Mouse (Mus musculus) embryo, embryonic 11 days (tissue): Measurements from ENCODE around the gene Nr5a1.
A peak's percentile ranks its signal among the peaks of the same experiment; 100 is the strongest.

Experiments used
- DNase-seq: peaks from one replicate; pipeline ENCODE4 v3.0.0-alpha.2; 2015

The Nr5a1 gene

GRCm38 (mm10) chr2:38704336-38704735 lies 10.0 kb downstream of the Nr5a1 start:
- DNase-seq: no peak

DNA sequence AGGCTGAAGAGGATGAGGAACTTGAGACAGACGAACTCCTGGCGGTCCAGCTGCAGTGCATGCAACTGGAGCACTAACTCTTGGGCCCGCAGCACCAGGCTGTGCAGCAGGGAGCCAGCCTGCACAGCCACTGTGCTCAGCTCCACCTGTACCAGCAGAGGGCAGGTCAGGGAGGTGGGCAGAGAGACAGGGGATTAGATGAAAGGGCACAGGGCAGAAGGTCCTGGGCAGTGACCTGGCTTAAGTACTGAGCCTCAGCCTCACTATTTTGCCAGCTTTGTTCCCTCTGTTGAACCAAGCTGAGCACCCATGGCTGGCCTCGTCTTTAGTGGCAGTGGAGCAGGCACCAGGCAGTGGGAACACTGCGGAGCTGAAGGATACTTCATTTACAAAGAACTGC lies 14.2 kb downstream of the Nr5a1 start:
- DNase-seq: no peak

DNA sequence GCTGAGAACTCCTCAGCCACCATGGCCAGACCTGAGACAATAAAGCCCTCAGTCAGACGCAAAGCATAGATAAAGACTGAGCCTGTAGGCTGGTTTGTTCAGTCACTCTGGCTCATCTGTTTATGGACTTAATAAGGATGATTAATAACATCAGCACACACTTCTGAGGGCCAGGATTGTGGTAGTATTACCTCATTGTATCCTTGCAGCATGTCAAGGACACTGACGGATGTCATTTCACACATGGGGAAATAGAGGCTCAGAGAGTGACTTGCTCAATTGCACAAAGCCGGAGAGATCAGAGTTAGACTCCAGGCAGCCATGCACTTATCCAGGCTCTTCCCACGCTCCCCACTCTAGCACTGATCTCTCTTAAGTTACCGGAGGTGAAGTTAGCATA lies 15.7 kb downstream of the Nr5a1 start:
- no peak for DNase-seq

- peak; percentile 61 for DNase-seq
Observed at GRCm38 (mm10) chr2:38697128-38698120, 16.9 kb downstream of the Nr5a1 start.

GRCm38 (mm10) chr2:38695770-38696169 lies 18.6 kb downstream of the Nr5a1 start:
- DNase-seq: no peak

DNA sequence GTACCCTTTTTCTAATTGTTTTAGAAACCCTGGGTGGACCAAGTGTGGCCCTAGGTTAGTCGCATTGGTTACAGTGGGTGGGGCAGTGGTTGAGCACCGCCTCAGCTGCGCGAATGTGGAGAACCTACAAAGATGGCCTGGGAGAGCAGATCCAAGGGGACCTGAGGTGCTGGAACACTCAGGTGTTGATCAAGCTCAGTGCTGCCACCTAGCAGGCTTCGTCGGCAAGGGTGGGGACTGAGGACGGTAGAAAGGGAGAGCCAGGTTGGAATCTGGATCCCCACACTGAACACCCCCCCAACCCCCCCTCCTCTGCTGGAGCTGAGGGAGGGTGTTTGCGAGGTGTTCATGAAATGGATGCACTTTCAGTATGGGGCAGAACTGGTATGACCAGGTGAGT lies 22.8 kb downstream of the Nr5a1 start:
- peak; percentile 66 for DNase-seq

- DNase-seq: no peak
Observed at GRCm38 (mm10) chr2:38689881-38690280, 24.5 kb downstream of the Nr5a1 start.

- peak; percentile 89 for DNase-seq
Observed at GRCm38 (mm10) chr2:38688791-38689520, 25.4 kb downstream of the Nr5a1 start.

DNA sequence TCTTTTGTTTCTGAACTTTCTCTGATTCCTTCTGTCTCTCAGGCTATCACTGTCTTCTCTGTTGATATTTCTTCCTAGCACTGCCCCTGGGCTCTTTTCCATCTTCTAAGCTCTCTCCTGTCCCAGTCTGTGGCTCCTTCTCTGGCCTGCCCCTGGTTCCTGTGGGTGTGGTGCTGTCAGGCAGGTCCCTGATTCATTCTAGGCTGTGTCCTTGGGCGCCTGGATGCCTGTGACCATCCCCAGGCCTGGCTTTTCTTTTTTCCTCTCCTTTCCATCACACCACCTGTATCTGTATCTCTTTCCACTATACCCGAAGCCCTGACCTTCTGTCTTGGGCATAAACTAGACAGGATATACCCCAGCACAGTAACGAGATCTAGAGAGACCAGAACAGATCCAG lies 28.6 kb downstream of the Nr5a1 start:
- no peak for DNase-seq

DNA sequence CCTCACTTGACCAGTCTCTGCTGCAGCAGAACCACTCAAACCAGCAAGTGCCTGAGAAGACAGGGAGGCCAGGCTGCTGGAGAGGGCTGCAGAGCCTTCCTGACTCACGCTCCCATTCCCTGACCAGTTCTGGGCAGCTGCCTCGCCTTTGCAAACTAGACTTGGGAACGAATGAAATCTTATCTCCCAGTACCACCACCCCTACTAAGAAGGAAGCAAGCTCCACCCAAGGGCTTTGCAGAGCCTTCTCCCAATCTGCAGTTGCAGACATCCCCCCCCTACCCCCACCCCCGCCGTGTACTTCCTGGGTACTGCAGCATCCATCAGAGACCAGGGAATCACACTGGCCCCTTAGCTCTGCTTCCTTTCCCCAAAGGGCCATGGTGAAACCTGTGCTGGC lies 31.3 kb downstream of the Nr5a1 start:
- DNase-seq: no peak

- no peak for DNase-seq
Observed at GRCm38 (mm10) chr2:38682209-38682608, 32.1 kb downstream of the Nr5a1 start.

DNA sequence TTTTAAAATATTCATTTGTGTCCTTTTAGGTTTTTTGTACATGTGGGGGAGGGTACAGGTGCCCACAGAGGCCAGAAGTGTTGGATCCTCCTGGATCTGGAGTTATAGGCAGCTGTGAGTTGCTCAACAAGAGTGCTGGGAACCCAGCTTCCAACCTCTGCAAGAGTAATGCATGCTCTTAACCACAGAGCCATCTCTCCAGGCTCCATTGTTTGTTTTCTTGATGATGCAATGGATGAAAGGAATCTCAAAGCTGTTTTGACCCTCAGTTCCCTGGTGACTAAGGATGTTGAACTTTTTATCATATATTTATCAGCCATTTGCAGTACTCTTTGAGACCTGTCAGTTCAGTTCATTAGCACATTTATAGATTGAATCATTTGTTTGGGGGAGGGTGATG lies 35.4 kb downstream of the Nr5a1 start:
- no peak for DNase-seq

DNA sequence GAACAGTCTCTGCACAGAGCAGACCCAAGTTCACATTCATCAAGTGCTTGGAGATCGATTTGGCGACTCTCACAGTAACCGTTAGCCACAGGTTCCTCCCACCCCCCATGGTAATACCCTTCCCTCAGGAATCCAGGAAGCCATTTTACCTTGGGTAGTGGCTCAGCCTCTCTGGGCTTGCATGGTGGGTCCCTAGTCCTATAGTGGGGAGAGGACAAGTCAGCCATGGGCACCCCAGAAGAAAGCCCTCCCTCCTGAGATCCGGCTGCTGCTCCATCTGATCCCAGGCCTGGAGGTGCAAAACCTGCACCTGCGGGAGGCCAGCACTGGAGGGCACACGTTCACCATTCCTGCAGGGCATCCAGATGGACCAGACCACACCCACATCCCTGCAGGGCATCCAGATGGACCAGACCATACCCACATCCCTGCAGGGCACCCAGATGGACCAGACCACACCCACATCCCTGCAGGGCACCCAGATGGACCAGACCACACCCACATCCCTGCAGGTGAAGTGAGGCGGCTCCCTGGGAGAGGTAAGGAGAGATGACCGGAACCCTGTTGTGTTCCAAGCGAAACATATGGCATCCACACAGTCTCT lies 38.9 kb downstream of the Nr5a1 start:
- DNase-seq: peak; percentile 44

DNA sequence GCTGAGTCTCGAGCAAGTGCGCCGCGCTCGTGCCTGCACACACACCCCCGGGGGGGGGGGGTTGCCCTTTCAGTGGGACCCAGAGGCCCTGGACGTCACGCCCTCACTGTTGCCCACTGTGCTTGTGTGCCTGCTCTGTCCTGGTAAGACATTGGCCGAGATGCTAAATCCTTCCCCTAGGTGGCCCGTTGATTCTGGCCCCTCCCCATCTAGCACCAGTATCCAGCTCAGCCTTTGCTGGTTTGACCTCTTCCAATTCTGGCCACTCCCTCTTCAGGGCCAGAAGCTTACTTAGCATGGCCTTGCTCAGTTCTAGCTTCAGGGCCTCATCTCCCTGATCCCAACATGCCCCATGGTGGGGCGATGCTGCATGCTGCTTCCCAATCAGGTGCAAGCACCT lies 41.8 kb downstream of the Nr5a1 start:
- DNase-seq: no peak

DNA sequence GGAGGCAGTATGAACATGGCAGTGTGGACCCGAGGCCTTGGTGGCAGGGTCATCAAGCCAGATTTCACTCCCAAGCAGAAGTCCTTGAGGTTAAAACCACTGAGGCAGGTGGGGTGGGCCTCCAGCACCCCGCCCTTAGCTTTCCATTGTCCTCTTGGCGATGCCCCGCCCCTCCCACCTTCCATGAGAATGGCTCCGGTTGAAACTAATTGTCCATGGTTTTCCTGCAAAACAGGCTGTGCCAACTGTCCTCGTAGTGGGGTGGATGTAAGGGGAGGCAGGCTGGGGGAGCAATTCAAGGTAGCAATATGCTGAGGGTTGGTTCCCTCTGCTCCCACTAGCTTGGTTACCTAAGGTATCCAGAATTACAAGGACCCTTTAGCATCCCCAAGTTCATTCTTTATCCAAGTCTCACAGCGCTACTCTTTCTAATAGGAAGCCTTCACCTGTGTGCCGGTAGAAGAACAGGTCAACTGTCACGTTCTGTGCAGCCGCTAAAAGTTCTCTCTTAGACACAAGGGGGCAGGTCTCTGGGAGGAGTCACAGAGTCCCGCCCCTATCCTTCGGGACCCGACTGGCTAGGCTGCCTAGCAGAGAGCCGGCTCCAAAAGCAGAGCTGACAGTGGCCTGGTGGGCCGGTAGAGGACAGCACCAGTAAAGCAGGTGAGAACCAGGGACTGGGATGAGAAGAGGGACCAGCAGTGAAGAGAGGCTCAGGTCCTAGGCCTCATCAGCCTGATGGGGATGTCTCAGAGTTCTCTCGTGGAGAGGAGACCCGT lies 45.4 kb downstream of the Nr5a1 start:
- DNase-seq: peak; percentile 77

- DNase-seq: peak; percentile 37
Observed at GRCm38 (mm10) chr2:38661398-38661797, 52.9 kb downstream of the Nr5a1 start.

GRCm38 (mm10) chr2:38658338-38658836 lies 56.0 kb downstream of the Nr5a1 start:
- DNase-seq: peak; percentile 88

DNA sequence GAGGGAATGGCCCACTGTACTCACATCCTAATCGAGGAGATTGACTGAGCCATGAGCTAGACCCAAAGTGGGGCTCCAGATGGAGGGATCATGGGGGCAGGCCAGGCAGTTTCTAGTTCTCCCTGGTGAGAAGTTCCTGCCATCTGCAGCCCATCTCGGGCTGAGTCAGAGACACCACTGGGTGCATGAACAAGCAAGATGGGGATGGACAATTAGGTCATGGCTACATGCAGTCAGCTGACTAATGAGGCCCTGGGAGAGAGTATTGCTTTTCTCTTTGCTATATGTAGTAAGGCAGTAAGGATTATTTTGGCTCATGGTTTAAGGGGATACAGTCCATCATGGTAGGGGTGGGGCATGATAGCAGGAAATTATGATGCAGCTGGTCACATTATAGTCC lies 60.6 kb downstream of the Nr5a1 start:
- no peak for DNase-seq

DNA sequence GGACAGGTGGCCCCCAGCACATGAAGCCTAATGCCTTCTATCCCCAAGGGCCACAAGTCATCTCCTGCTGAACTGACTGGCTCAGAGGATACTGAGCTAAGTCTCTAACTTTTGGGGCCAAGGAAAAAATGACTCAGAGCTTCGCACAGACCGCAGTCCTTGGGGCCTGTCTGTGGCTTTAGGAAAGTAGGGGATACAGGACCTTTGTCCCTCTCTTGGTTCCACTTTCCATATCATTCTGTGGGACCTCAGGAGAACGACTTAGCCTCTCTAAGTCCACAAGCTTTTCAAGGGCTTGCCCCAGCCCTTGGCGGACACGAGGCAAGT lies 61.1 kb downstream of the Nr5a1 start:
- no peak for DNase-seq

DNA sequence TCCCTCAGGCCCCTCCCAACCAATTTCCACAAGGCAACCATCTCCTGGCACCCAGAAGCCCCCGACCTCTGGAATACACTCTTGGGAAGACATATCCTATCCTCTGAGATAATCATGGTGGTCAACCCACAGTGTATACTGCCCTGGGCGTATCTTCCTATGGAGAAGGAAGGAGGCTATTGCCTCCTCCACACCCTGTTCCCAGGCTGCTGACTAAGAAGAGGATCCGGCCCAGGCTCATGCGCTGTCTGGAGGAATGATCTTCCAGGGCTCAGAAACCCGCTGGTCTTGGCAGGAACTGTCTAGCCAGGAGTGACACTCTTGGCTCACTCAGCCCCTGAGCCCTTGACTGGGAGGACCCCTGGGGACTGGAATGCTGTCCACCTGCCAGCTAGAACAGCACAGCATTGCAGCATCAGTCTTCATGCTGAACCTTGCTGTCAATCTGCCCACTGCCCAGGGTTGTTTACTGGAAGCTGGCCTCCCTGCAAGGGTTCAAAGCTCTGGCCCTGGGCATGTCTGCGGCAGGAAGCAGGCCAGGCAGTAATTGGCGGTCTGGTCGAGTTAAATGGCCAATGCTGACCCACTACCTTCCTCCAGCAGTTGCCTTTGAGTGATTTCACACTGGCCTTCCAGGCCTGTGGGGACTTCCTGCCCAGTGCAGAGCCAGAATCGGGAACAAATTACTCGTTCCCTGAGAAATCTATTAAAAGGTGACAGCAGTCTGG lies 61.6 kb downstream of the Nr5a1 start:
- DNase-seq: no peak

DNA sequence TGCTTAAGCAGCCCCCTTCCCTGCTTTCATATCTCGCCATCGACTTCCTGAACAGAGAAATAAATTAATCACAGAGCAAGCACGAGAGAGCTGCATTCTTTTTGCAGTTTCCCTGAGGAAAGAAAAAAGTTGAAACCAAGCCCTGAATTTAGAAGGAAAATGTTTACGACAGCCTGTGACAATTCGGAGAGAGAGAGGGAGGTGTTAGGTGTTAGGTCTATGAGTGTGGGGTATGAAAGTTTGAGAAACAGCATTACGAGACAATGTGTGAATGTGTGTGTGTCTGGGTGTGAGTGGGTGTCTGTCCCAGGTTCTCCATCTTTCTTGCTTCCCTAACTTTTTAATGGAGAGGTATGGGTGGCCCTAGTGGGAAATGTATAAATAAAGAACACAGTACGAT lies 62.2 kb downstream of the Nr5a1 start:
- DNase-seq: no peak

DNA sequence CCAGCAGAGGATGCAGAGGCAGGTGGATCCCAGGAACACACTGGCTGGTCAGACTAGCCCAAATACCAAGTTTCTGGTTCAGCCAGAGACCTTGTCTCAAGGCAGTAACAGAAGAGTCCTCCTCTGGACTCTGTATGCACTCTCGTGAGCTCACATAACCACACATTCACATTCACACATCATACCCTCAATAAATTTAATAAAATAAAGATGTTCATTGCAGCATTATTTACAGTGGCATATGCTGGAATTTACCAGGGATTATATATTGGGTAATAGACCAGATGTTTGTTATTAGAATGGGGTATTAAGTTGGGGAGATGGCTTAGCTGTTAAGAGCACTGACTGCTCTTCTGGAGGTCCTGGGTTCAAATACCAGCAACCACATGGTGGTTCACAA lies 64.0 kb downstream of the Nr5a1 start:
- no peak for DNase-seq
